Mouse (Mus musculus): Measurements from ENCODE around the gene Tada2a.

The Tada2a gene

GRCm38 (mm10) chr11:84128943-84129798 is at the start of gene Tada2a, which contains the start of gene Acaca:
Tada2a (minus strand) TSS chr11:84129600.
Acaca (plus strand) TSS chr11:84129672.
- DNase-seq, result peak; percentile 78 to 82

- no peak for DNase-seq
These were observed 49.2 kb upstream of the Tada2a start for GRCm38 (mm10) chr11:84178571-84178970.

- no peak for DNase-seq
These were observed 43.4 kb upstream of the Tada2a start for GRCm38 (mm10) chr11:84172539-84173435.

GRCm38 (mm10) chr11:84168701-84169288 is 39.4 kb upstream of the Tada2a start:
- DNase-seq, result peak; percentile 27 to 28

- DNase-seq, result no peak
These were observed 37.7 kb upstream of the Tada2a start, which contains the start of gene Gm11437 for GRCm38 (mm10) chr11:84167046-84167526. Gm11437 (minus strand) TSS chr11:84167476.

GRCm38 (mm10) chr11:84164561-84164960 is 35.2 kb upstream of the Tada2a start:
- no peak for DNase-seq

GRCm38 (mm10) chr11:84164123-84164522 is 34.7 kb upstream of the Tada2a start:
- no peak for DNase-seq

- DNase-seq, result no peak
These were observed 27.3 kb upstream of the Tada2a start for GRCm38 (mm10) chr11:84156535-84157262.

GRCm38 (mm10) chr11:84150884-84151283 is 21.5 kb upstream of the Tada2a start:
- peak; percentile 6 to 10 for DNase-seq

GRCm38 (mm10) chr11:84146081-84146480 is 16.7 kb upstream of the Tada2a start:
- no peak for DNase-seq

GRCm38 (mm10) chr11:84145201-84145798 is 15.9 kb upstream of the Tada2a start:
- no peak for DNase-seq

GRCm38 (mm10) chr11:84141752-84142151 is 12.4 kb upstream of the Tada2a start:
- peak; percentile 23 to 40 for DNase-seq

GRCm38 (mm10) chr11:84136453-84136852 is 7.1 kb upstream of the Tada2a start:
- DNase-seq, result no peak

GRCm38 (mm10) chr11:84134331-84134860 is 5.0 kb upstream of the Tada2a start:
- no peak for DNase-seq

- DNase-seq, result no peak
These were observed 392 bp upstream of the Tada2a start for GRCm38 (mm10) chr11:84129799-84130185.

GRCm38 (mm10) chr11:84127977-84128376 is 1.4 kb downstream of the Tada2a start:
- peak in 1 of 2 experiments; percentile 9 for DNase-seq

GRCm38 (mm10) chr11:84121051-84121956 is 8.1 kb downstream of the Tada2a start:
- no peak for DNase-seq

- no peak for DNase-seq
These were observed 12.0 kb downstream of the Tada2a start for GRCm38 (mm10) chr11:84117431-84117830.

GRCm38 (mm10) chr11:84116221-84116620 is 13.2 kb downstream of the Tada2a start:
- DNase-seq, result no peak

GRCm38 (mm10) chr11:84115646-84116045 is 13.8 kb downstream of the Tada2a start:
- no peak for DNase-seq

Data from thymus, postnatal 36 days (tissue).